Mouse (Mus musculus) G1E (cell line): ENCODE results near the gene Wdr63. TPM values are rescaled to one million over a fixed set of nuclear protein-coding genes. Genes with fewer than 3 reads are reported as not detected.

ENCODE experiments used
- ATAC-seq: 2 replicates; pipeline ENCODE4 v1.8.0; 2016; ENCODE audit warnings: mild to moderate bottlenecking; ENCODE audit not compliant: insufficient number of reproducible peaks, poor library complexity, low FRiP score, severe bottlenecking; ENCODE audit errors: extremely low read depth
- DNase-seq: peaks from one replicate; pipeline ENCODE4 v3.0.0; 2012; ENCODE audit warnings: low spot score
- H3K27me3 ChIP-seq: 2 replicates; pipeline ENCODE4 v1.6.1; 2012; ENCODE audit warnings: mild to moderate bottlenecking, low read length, inconsistent platforms; ENCODE audit not compliant: insufficient read depth
- H3K36me3 ChIP-seq: replicated peaks from 2 replicates; pipeline ENCODE3; 2012; ENCODE audit warnings: mild to moderate bottlenecking, inconsistent platforms
- H3K4me1 ChIP-seq: 2 replicates; pipeline ENCODE4 v1.6.1; 2012; ENCODE audit warnings: low read depth, low read length, inconsistent platforms, mixed read lengths; ENCODE audit not compliant: insufficient read depth
- H3K4me3 ChIP-seq: 2 replicates; pipeline ENCODE4 v1.5.1; 2012; ENCODE audit warnings: low read depth, mild to moderate bottlenecking, inconsistent platforms, low read length, moderate library complexity, mixed read lengths
- H3K9me3 ChIP-seq: replicated peaks from 2 replicates; pipeline ENCODE4 v1.6.1; 2012; ENCODE audit warnings: inconsistent platforms
- CTCF ChIP-seq: IDR thresholded peaks from 2 replicates; pipeline ENCODE4 v1.5.1; 2012; ENCODE audit warnings: low read depth, low read length, inconsistent platforms, mixed read lengths
- GATA1 ChIP-seq: IDR thresholded peaks from 2 replicates; pipeline ENCODE4 v1.6.1; 2012; ENCODE audit warnings: borderline replicate concordance, low read length, inconsistent platforms, mixed read lengths
- GATA2 ChIP-seq: IDR thresholded peaks from 2 replicates; pipeline ENCODE4 v1.6.1; 2012; ENCODE audit warnings: low read depth, low read length, inconsistent platforms, borderline replicate concordance
- POLR2AphosphoS5 ChIP-seq: IDR thresholded peaks from 2 replicates; pipeline ENCODE4 v1.6.1; 2012; ENCODE audit warnings: low read depth, low read length, inconsistent platforms; ENCODE audit not compliant: insufficient replicate concordance
- TAL1 ChIP-seq: conservative IDR thresholded peaks from 2 replicates; pipeline ENCODE4 v1.6.1; 2012; ENCODE audit warnings: low read depth, low read length, inconsistent platforms, mixed read lengths
- polyA plus RNA-seq: library from polyadenylated mRNA; stranded (reverse); fragments of >175 nt; gene quantifications from 2 replicates; pipeline ENCODE4 v1.2.3, GENCODE M21; 2012
- total RNA-seq, 2 experiments: library from RNA; stranded (forward) in 1 of 2; stranded (reverse) in 1 of 2; fragments of 200-1000 nt in 1 of 2; fragments of >200 nt in 1 of 2; fragmentation: Nextera tagmentation in 1 of 2; gene quantifications; 2 replicates each; pipeline ENCODE4 v1.2.3; 2014 to 2017

Gene Wdr63
- total and polyA plus RNA-seq, 3 experiments, result not detected

GRCm38 (mm10) chr3:146127205-146127604, 19.3 kb upstream of the Wdr63 start:
- DNase-seq (no peak), ATAC-seq (peak; percentile 52)
- Histone ChIP-seq H3K4me3 (no peak overlapping the region), H3K36me3 (no peaks in the 10 kb centered on the region), H3K4me1 (no peaks in the 10 kb centered on the region; the same call in 1 of the 2 replicates), H3K9me3 (no peaks in the 10 kb centered on the region), H3K27me3 (no peaks in the 10 kb centered on the region; the same call in 1 of the 2 replicates)
- TF ChIP-seq POLR2AphosphoS5 (no peak), CTCF (no peak), GATA2 (no peak), GATA1 (no peak), TAL1 (no peak)

GRCm38 (mm10) chr3:146123464-146123825, 15.5 kb upstream of the Wdr63 start:
- TF ChIP-seq POLR2AphosphoS5 (no peak), GATA1 (no peak), GATA2 (no peak), CTCF (no peak), TAL1 (no peak)
- H3K36me3 ChIP-seq, result no peaks in the 10 kb centered on the region
- no peaks in the 10 kb centered on the region for H3K27me3 ChIP-seq
- no peak overlapping the region for H3K4me3 ChIP-seq
- ATAC-seq (no peak), DNase-seq (no peak)
- H3K4me1 ChIP-seq, result no peaks in the 10 kb centered on the region; the same call in 1 of the 2 replicates
- H3K9me3 ChIP-seq, result no peaks in the 10 kb centered on the region

- no peak for ATAC-seq
- no peak overlapping the region for H3K4me3 ChIP-seq
These were observed 15.0 kb upstream of the Wdr63 start for GRCm38 (mm10) chr3:146122807-146123463.

GRCm38 (mm10) chr3:146122125-146122420, 14.1 kb upstream of the Wdr63 start:
- DNase-seq (no peak), ATAC-seq (no peak)
- Histone ChIP-seq H3K9me3 (no peaks in the 10 kb centered on the region), H3K27me3 (no peaks in the 10 kb centered on the region), H3K4me1 (no peaks in the 10 kb centered on the region), H3K4me3 (no peak overlapping the region), H3K36me3 (no peaks in the 10 kb centered on the region)
- TF ChIP-seq CTCF, result no peak
- no peak for TF ChIP-seq GATA1
- no peak for TF ChIP-seq GATA2
- TF ChIP-seq TAL1, result no peak

More at GRCm38 (mm10) chr3:146122807-146123463, 15.0 kb upstream of the Wdr63 start:
- Histone ChIP-seq H3K4me1 (no peaks in the 10 kb centered on the region; the same call in 1 of the 2 replicates), H3K9me3 (no peaks in the 10 kb centered on the region), H3K27me3 (no peaks in the 10 kb centered on the region), H3K36me3 (no peaks in the 10 kb centered on the region)
- DNase-seq, result no peak
- TF ChIP-seq POLR2AphosphoS5 (no peak), GATA2 (no peak), CTCF (no peak), GATA1 (no peak), TAL1 (no peak)

- TF ChIP-seq GATA2, result no peak
- TF ChIP-seq POLR2AphosphoS5, result no peak
- TF ChIP-seq TAL1, result no peak
- no peak for TF ChIP-seq GATA1
- TF ChIP-seq CTCF, result no peak
- ATAC-seq, result no peak
- Histone ChIP-seq H3K4me1 (no peaks in the 10 kb centered on the region), H3K4me3 (no peak overlapping the region), H3K36me3 (no peaks in the 10 kb centered on the region), H3K9me3 (no peaks in the 10 kb centered on the region), H3K27me3 (no peaks in the 10 kb centered on the region)
- no peak for DNase-seq
These were observed 13.6 kb upstream of the Wdr63 start for GRCm38 (mm10) chr3:146121310-146122124.

GRCm38 (mm10) chr3:146117997-146118457, 10.1 kb upstream of the Wdr63 start:
- H3K9me3 ChIP-seq, result no peaks in the 10 kb centered on the region
- TF ChIP-seq TAL1 (no peak), POLR2AphosphoS5 (no peak), GATA2 (no peak), GATA1 (no peak), CTCF (no peak)
- H3K4me3 ChIP-seq, result no peak overlapping the region
- no peak for ATAC-seq
- H3K27me3 ChIP-seq, result peaks cover 6% of the 10 kb centered on the region; the same call in 1 of the 2 replicates
- no peaks in the 10 kb centered on the region for H3K4me1 ChIP-seq
- no peaks in the 10 kb centered on the region for H3K36me3 ChIP-seq
- DNase-seq, result no peak
